Mouse (Mus musculus) limb, embryonic 14.5 days (tissue): ENCODE measurements around the gene Polh. TPM values are rescaled to one million over a fixed set of nuclear protein-coding genes. Genes with fewer than 3 reads are reported as not detected.

ENCODE experiments used
- ATAC-seq: fragments of 200-750 bp; cut with Nextera tagmentation; 2 replicates; pipeline ENCODE4 v1.8.0; 2017; ENCODE audit warnings: low read depth, moderate number of reproducible peaks, moderate TSS enrichment; ENCODE audit not compliant: low FRiP score
- DNase-seq: peaks from one replicate; pipeline ENCODE4 v3.0.0-alpha.2; 2015; ENCODE audit warnings: low spot score
- H3K27ac ChIP-seq: fragments of 300-500 bp; sonication (generic); replicated peaks from 2 replicates; pipeline ENCODE4 v1.5.1; 2014; ENCODE audit warnings: low read depth, mild to moderate bottlenecking, low read length, moderate library complexity, mixed read lengths
- H3K27me3 ChIP-seq: fragments of 300-500 bp; sonication (generic); 2 replicates; pipeline ENCODE4 v1.6.1; 2014; ENCODE audit warnings: low read length, mixed read lengths; ENCODE audit not compliant: control insufficient read depth, insufficient read depth
- H3K36me3 ChIP-seq: fragments of 300-500 bp; sonication (generic); 2 replicates; pipeline ENCODE4 v1.6.1; 2014; ENCODE audit warnings: mild to moderate bottlenecking, low read length, moderate library complexity, mixed read lengths; ENCODE audit not compliant: control insufficient read depth, insufficient read depth
- H3K4me1 ChIP-seq: fragments of 300-500 bp; sonication (generic); 2 replicates; pipeline ENCODE4 v1.6.1; 2014; ENCODE audit warnings: antibody characterized with exemption, low read length, mixed read lengths; ENCODE audit not compliant: control insufficient read depth, insufficient read depth
- H3K4me2 ChIP-seq: fragments of 300-500 bp; sonication (generic); replicated peaks from 2 replicates; pipeline ENCODE4 v1.6.1; 2014; ENCODE audit warnings: low read depth, mild to moderate bottlenecking, low read length, moderate library complexity; ENCODE audit not compliant: severe bottlenecking
- H3K4me3 ChIP-seq: fragments of 300-500 bp; sonication (generic); replicated peaks from 2 replicates; pipeline ENCODE4 v1.5.1; 2014; ENCODE audit warnings: low read length
- H3K9ac ChIP-seq: fragments of 300-500 bp; sonication (generic); 2 replicates; pipeline ENCODE4 v1.6.1; 2014; ENCODE audit warnings: mild to moderate bottlenecking, low read depth, low read length, moderate library complexity; ENCODE audit not compliant: severe bottlenecking
- H3K9me3 ChIP-seq: fragments of 300-500 bp; sonication (generic); 2 replicates; pipeline ENCODE4 v1.6.1; 2016; ENCODE audit warnings: low read length; ENCODE audit not compliant: control insufficient read depth
- POLR2A ChIP-seq: fragments of 200-500 bp; IDR thresholded peaks from 2 replicates; pipeline ENCODE4 v1.8.0; 2012; ENCODE audit warnings: inconsistent platforms, mild to moderate bottlenecking, moderate library complexity, borderline replicate concordance; ENCODE audit not compliant: insufficient read depth, insufficient read length; ENCODE audit errors: extremely low read depth
- WGBS: fragments of 180-500 bp; shearing (Covaris S2); extraction: QIAGEN DNeasy Blood & Tissue Kit; methylation state at CpG from one replicate; pipeline ENCODE4 v1.1.7; 2014; 5-methylcytosine and 5-hydroxymethylcytosine counted together
- polyA plus RNA-seq, 2 experiments: library from polyadenylated mRNA; depleted of rRNA in 1 of 2; stranded (reverse) in 1 of 2; unstranded in 1 of 2; fragments of >200 nt; fragmentation: Nextera tagmentation in 1 of 2; extraction: Ambion mirVana in 1 of 2; gene quantifications; 2 replicates each; pipeline versions ENCODE4 v1.2.1 to v1.2.3; 2012 to 2014

Polh gene
- polyA plus RNA-seq, 2 experiments = 9.2 to 15.7 TPM

DNA sequence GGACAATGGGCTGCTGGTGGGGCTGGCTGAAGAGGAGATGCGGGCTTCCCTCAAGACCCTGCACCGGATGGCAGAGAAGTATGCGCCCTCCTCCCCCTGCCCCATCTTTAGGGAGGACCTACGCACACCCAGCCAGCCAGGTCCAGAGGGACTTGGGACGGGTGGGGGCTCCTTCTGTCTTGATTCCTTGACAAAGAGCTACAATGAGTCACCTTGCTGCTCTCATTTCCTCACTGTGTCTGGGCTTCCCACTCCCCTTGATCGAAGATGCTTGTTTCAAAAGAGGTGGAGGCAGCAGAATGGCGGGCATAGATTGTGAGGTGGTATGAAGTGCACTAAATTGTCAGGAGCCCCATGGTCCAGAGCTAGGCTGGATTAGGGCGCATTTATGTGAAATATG, 38.1 kb downstream of the Polh start:
- WGBS = 95% methylated on average over 8 of the region's 8 CpGs
- Histone ChIP-seq H3K27ac (no peak overlapping the region), H3K4me1 (peaks cover 16% of the 10 kb centered on the region), H3K4me2 (no peak overlapping the region), H3K4me3 (no peak overlapping the region), H3K9me3 (no peaks in the 10 kb centered on the region), H3K27me3 (no peaks in the 10 kb centered on the region), H3K9ac (no peak overlapping the region), H3K36me3 (peaks cover 55% of the 10 kb centered on the region)
- no peak for ATAC-seq
- DNase-seq = no peak
- TF ChIP-seq POLR2A = no peak

DNA sequence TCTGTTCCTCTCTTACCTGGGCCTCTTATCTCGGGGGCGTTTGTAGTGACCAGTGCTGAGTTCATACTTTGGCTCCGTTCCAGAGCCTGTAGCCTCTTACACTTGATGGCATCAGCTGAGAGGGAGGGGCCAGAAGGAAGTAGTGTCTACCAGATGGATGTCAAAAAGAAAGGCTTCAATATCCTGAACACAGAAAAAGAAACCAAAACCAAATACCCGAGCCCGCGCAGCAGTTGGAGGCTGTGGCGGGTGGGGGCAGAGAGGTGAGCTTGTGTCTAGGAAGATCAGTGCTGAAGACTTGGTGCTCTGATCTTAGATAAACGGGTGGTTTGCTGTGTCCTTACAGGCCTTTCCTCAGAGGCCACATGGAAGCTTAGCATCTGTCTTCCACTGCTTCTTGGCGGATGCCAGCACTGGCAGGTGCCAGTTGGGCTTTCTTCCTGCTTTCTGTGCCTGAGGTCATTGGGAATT, 39.5 kb downstream of the Polh start:
- ATAC-seq (no peak), DNase-seq (no peak)
- Histone ChIP-seq H3K4me1 (peaks cover 16% of the 10 kb centered on the region), H3K4me3 (no peak overlapping the region), H3K36me3 (peaks cover 43% of the 10 kb centered on the region), H3K9ac (no peak overlapping the region), H3K27me3 (no peaks in the 10 kb centered on the region), H3K27ac (no peak overlapping the region), H3K4me2 (no peak overlapping the region), H3K9me3 (no peaks in the 10 kb centered on the region)
- 87% methylated on average over 9 of the region's 9 CpGs for WGBS
- no peak for TF ChIP-seq POLR2A

GRCm38 (mm10) chr17:46162551-46162950, 39.9 kb downstream of the Polh start:
- Histone ChIP-seq H3K9ac (no peak overlapping the region), H3K36me3 (peaks cover 39% of the 10 kb centered on the region), H3K4me1 (peaks cover 16% of the 10 kb centered on the region), H3K27ac (no peak overlapping the region), H3K4me3 (no peak overlapping the region), H3K9me3 (no peaks in the 10 kb centered on the region), H3K27me3 (no peaks in the 10 kb centered on the region), H3K4me2 (no peak overlapping the region)
- ATAC-seq = no peak
- 93% methylated on average over 7 of the region's 7 CpGs for WGBS
- no peak for DNase-seq
- no peak for TF ChIP-seq POLR2A

DNA sequence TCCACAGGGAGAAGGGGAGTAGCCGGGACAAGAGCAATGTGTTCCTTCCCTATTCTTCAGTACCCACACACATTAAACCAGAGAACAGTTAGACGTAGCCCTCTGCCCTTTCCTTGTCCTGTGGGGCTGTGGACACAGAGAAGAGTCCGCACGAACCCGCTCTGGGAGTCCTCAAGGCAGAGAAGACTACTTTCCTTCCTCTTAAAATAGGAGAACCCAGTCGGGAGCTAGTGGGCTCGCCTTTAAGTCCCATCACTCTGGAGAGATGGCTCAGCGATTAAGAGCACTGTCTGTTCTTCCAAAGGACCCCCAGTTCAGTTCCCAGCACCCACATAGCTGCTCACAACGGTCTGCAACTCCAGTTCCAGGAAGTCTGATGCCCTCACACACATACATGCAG, 40.7 kb downstream of the Polh start:
- H3K27ac ChIP-seq = no peak overlapping the region
- H3K4me1 ChIP-seq = peaks cover 16% of the 10 kb centered on the region
- no peak for DNase-seq
- peak overlapping the region; percentile 73 for H3K4me2 ChIP-seq
- WGBS = 39% methylated on average over 9 of the region's 9 CpGs
- H3K9me3 ChIP-seq = no peaks in the 10 kb centered on the region
- no peaks in the 10 kb centered on the region for H3K27me3 ChIP-seq
- peak overlapping the region; percentile 82 for H3K4me3 ChIP-seq
- no peak for ATAC-seq
- H3K9ac ChIP-seq = peak overlapping the region; percentile 82
- no peak for TF ChIP-seq POLR2A
- H3K36me3 ChIP-seq = peaks cover 30% of the 10 kb centered on the region

- Histone ChIP-seq H3K36me3 (peaks cover 25% of the 10 kb centered on the region), H3K27ac (peak overlapping the region; percentile 59; the same call in 1 of the 2 replicates), H3K4me2 (peak overlapping the region; percentile 73), H3K4me3 (peak overlapping the region; percentile 82), H3K4me1 (peaks cover 16% of the 10 kb centered on the region), H3K9ac (peak overlapping the region; percentile 82), H3K27me3 (no peaks in the 10 kb centered on the region), H3K9me3 (no peaks in the 10 kb centered on the region)
- TF ChIP-seq POLR2A = 0 out of 2 replicates have a peak, but pooled peaks have one; percentile 10
- ATAC-seq (0 out of 2 replicates have a peak, but pooled peaks have one; percentile 16), DNase-seq (no peak)
- WGBS = under 1% methylated on average over 19 of the region's 19 CpGs
Measured at GRCm38 (mm10) chr17:46161179-46161578, 41.3 kb downstream of the Polh start.
